Mouse (Mus musculus) testis, postnatal 10 days (tissue): ENCODE data around the gene Trim75.
"Not testable (repeated sequence)": the region's sequence is repeated elsewhere in the genome, so short reads cannot be mapped to it uniquely, and the experiment has no call there.

Source experiments
- DNase-seq: peaks from one replicate; pipeline ENCODE4 v3.0.0; 2021; ENCODE audit warnings: low spot score

The Trim75 gene

GRCm38 (mm10) chr8:64987731-64988130 is at the start of gene Trim75:
TSS of gene Trim75 (minus strand) at chr8:64987831.
- DNase-seq = no peak

GRCm38 (mm10) chr8:65037117-65037533 is 49.5 kb upstream of the Trim75 start, which contains the start of gene Apela:
TSS of gene Apela (minus strand) at chr8:65037336.
- DNase-seq = no peak

GRCm38 (mm10) chr8:65034136-65034535 is 46.5 kb upstream of the Trim75 start:
- no peak for DNase-seq

- no peak for DNase-seq
These were observed 45.4 kb upstream of the Trim75 start for GRCm38 (mm10) chr8:65033056-65033455.

- no peak for DNase-seq
These were observed 44.5 kb upstream of the Trim75 start for GRCm38 (mm10) chr8:65032107-65032506.

GRCm38 (mm10) chr8:65030735-65031485 is 43.3 kb upstream of the Trim75 start:
- no peak for DNase-seq

GRCm38 (mm10) chr8:65029776-65030175 is 42.1 kb upstream of the Trim75 start:
- DNase-seq = no peak

- DNase-seq = no peak
These were observed 41.5 kb upstream of the Trim75 start for GRCm38 (mm10) chr8:65028959-65029686.

GRCm38 (mm10) chr8:65022485-65022884 is 34.9 kb upstream of the Trim75 start:
- peak; percentile 84 for DNase-seq

GRCm38 (mm10) chr8:65018423-65018822 is 30.8 kb upstream of the Trim75 start, which contains the start of the genes Trim61 and Trim60:
TSS of gene Trim61 (minus strand) at chr8:65018523.
TSS of gene Trim60 (minus strand) at chr8:65018584.
- no peak for DNase-seq

GRCm38 (mm10) chr8:65007616-65008015 is 20.0 kb upstream of the Trim75 start:
- not testable (repeated sequence) for DNase-seq

GRCm38 (mm10) chr8:64998806-64999365 is 11.3 kb upstream of the Trim75 start:
- DNase-seq = no peak

GRCm38 (mm10) chr8:64983150-64983897 is 4.3 kb downstream of the Trim75 start:
- DNase-seq = no peak

GRCm38 (mm10) chr8:64962836-64963235 is 24.8 kb downstream of the Trim75 start:
- no peak for DNase-seq

- no peak for DNase-seq
These were observed 28.6 kb downstream of the Trim75 start for GRCm38 (mm10) chr8:64959025-64959424.

GRCm38 (mm10) chr8:64952101-64952500 is 35.5 kb downstream of the Trim75 start:
- no peak for DNase-seq

- no peak for DNase-seq
These were observed 39.3 kb downstream of the Trim75 start for GRCm38 (mm10) chr8:64948371-64948770.

- DNase-seq = no peak
These were observed 40.0 kb downstream of the Trim75 start for GRCm38 (mm10) chr8:64947698-64948034.

- peak; percentile 98 for DNase-seq
These were observed 40.6 kb downstream of the Trim75 start, which contains the start of gene Tmem192 for GRCm38 (mm10) chr8:64946820-64947697. TSS of gene Tmem192 (plus strand) at chr8:64947185.

GRCm38 (mm10) chr8:64946441-64946819 is 41.2 kb downstream of the Trim75 start:
- no peak for DNase-seq

GRCm38 (mm10) chr8:64945606-64946005 is 42.0 kb downstream of the Trim75 start:
- no peak for DNase-seq
